Mouse (Mus musculus): ENCODE measurements around the gene Rasip1.
"Not testable (repeated sequence)": the region's sequence is repeated elsewhere in the genome, so short reads cannot be mapped to it uniquely, and the experiment has no call there.

Gene Rasip1

DNA sequence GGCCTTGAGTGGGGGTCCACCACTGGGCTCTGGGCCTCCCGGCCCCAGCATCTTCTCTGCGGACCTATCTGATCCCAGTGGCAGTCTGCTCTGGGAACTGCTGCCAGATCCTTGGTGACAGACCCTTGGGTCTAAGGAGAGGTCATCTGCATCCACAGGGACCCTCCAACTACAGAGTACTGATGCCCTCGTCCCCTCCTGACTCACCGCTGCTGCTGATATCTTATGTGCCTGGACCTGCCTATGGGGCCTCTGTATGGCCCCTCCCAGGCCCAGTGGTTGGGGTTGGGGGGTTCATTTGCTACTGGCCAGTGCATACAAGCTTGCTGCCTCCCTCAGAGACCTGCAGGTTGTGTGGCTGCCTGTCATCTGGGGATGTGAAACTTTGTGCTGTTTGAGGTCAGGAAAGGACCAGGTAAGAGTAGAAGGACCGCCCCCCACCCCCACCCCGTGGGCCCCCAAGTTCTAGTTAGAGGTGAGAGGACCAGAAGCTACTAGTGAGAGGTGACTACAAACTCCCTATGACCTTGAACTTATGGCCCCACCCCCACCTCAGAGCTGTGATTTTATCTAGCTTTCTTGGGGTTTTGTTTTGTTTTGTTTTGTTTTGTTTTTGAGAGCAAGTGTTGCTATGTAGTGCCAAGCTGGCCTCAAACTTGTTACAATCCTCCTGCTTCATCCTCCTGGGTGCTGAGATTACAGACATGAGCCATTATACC, 17.7 kb downstream of the Rasip1 start:
- no peak for DNase-seq (ENCODE audit: low spot score in 2 of 2)

DNA sequence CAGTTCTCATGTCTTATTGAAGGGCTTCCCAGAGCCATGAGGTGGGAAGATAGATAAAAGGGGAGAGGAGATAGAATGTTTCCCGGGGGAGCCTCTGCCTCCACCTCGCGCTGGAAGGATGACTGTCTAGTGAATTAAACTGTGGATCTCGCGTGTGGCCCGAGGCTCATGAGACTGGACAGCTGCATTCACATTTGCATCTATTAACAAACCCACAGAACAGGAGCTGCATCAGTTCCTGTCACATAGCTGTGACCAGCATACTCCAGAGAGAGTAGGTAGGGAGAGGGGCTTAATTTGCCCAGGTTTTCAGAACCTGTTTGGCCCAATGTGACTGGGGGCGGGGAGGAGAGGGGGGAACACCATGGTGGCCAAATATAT, 18.3 kb downstream of the Rasip1 start:
- DNase-seq (ENCODE audit: low spot score in 2 of 2): no peak

DNA sequence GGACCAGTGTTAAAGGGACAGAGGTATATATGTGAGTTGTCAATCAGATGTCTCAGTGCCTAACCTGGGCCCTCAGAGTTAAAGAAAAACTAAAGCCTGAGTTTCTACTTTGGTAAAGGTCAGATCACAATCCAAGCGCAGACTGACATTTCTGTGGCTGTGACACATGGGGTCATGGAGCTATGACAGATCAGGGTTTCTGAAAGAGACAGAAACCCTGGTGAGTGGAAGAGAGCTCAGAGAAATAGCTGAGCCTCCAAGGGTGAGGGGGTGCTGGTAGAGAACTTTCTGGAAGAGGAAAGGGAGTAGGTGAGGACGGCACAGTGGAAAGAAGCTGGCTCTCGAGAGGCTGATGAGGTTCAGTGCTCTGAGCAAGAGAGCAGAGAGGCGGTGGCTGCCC, 19.4 kb downstream of the Rasip1 start:
- no peak for DNase-seq (ENCODE audit: low spot score in 2 of 2)

DNA sequence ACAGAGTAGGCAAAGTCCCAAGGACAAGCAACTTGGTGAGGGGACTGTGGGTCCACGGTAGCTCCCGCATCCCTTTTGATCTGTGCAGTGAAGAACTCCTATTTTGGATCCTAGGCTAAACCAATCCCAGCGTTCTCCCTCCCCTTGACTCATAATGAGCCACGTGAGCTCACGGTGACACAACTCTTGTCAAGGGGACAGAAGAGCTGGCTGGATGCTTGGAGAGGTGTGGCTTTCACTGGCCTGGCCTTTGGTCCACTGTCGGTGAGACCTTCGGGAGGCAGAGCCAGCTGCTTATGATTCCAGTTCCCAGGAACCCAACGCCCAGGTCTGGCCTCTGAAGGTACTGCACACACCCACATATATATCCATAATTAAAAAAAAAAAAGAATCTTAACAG, 22.1 kb downstream of the Rasip1 start:
- no peak for DNase-seq (ENCODE audit: low spot score in 2 of 2)

DNA sequence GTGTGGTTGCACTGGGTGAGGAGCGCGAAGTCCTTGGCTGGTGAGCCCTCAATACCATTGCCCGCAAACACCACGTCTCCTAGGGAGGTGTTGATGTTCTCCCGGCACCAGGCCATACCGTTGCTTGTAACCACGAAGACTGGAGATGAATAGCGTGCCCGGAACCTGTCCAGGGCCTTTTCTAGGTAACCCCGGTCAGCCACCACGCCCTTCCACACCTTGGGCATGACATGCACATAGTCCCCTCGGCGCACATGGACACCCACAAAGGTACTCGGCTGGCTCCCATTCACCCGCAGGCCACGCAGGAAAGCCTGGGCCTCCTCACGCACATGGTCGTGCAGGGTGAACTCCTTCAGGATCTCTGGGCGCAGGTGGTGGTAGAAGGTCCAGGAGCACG, 23.2 kb downstream of the Rasip1 start:
- not testable (repeated sequence) for DNase-seq (ENCODE audit: low spot score in 2 of 2)

DNA sequence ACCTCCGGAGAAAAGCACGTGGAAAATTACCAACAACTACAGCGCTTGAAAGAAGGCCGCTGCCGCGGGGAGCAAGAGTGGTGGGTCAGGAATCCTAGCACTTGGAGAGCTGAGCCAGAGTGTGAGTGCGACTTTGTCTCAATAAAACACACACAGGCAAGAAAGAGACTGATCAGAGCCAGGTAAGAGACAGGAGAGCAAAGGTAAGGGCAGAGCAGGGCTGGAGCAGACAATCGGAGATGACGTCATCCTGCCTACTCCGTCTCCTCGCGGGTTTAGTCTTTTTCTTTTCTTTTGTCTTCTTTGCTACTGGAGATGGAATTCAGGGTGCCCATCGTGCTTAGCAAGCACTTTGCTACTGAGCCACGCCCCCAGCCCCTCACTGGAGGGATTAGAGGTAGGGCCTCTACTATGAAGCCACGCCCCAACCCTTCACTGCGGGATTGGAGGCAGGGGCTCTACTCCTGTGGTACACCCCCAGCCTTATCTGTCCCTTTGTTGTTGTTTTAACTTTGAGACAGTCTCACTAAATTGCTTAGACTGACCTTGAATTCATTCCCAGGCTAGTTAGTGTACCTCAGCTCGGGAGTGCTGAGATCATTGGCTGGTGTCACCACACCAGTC, 27.2 kb downstream of the Rasip1 start:
- no peak for DNase-seq (ENCODE audit: low spot score in 2 of 2)

DNA sequence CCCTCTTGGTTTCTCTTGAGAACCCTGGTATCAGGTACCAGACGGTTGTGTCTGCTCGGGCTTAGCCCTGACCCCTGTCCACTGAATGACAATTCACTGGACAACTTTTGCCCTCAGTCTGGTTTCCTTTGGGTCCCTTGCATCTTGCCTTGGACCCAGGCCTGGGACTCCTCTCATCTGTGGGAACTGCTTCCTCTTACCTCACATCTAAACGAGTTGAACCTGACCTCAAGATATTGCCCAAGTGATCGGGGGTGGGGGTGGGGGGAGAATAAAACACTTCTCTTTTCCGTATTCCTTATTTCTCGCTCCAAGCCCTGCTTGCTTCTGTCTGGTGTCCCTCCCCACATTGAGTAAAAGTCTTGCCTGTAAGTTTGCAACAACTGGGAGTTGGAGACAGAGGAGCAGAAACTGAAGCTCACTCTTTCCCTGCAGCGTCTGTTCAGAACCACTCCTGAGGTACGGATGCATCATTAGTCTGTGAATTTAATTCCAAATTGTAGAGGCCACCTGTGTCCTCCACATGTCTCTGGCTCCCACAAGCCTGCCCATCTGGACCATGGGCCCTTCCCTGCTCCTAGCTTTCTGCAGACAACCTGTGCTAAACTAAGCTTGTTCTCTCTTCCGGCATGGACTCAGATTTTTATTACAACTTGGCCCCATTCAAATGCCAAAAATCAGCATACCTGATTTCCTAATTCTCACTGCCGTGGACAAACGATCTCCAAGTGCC, 33.6 kb downstream of the Rasip1 start:
- DNase-seq (ENCODE audit: low spot score in 2 of 2): no peak

DNA sequence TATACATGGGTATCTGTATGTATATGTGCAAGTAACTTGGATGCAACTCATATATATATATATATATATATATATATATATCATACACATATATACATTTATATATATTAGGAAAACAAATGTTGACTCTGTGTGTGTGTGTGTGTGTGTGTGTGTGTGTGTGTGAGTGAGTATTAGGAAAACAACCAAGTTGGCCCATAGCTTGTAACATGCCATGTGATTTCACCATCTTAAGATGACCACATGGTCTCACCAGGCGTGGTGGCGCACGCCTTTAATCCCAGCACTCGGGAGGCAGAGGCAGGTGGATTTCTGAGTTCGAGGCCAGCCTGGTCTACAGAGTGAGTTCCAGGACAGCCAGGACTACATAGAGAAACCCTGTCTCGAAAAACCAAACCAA, 34.4 kb downstream of the Rasip1 start:
- DNase-seq (ENCODE audit: low spot score in 2 of 2): not testable (repeated sequence)

DNA sequence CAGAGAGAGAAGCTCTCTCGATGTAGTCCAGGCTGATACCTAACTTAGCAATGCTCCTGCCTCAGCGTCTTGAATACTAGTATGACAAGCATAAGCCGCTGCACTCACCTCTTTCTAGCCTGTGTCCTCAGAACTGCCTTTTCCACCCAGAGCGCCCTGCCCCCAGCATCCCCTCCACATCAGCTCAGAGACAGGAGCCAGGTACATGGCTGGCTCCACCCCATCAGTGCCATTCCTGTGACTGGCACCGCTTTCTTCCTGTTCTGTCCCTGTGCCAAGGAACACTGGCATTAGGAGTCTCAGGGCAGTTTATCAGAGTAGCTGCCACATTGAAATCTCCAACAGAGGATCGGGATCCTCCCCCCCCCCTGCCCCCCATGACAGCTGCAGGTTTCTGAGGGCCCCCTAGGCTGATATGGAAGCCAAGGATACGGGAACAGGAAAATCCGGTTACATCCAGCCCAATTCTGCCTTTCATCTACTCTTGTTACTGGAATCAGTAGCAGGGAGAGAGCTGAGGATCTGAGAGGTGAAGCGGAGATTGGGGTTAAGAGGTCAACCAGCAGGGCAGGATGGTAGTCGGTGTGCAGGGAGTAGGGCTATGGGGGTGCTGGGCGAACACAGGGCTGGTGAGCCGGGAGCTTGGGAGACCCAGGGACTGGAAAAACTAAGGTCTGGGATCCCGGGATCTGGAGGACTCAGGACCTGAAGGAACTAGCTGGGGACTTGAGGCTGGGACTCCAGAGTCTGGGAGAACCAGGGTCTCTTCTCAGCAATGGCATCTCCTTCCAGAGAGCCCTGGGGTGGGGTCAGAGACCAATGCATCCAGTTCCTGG, 38.2 kb downstream of the Rasip1 start:
- DNase-seq (ENCODE audit: low spot score in 2 of 2): no peak

DNA sequence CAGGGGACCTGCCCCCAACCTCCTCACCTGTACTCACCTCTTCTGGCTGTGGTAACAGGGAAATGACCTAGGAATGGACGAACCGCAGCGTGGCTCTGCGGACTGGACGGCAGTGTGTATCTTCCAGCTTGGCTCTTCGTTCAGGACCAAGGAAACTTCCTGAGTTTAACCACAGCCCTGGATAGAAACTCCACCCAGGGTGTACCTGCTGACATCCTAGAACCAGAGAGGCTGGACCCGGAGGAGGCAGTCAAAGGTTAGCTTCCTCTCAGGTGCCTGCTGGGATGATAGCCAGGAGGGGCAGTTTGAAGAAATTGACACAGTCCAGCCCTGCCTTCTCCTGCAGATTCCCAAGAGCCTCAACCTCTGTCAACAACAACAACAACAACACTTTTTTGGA, 38.9 kb downstream of the Rasip1 start, which contains the start of gene Fut2:
Gene Fut2 (minus strand): TSS at position 234 of the 400 bp plus-strand sequence.
- no peak for DNase-seq (ENCODE audit: low spot score in 2 of 2)

DNA sequence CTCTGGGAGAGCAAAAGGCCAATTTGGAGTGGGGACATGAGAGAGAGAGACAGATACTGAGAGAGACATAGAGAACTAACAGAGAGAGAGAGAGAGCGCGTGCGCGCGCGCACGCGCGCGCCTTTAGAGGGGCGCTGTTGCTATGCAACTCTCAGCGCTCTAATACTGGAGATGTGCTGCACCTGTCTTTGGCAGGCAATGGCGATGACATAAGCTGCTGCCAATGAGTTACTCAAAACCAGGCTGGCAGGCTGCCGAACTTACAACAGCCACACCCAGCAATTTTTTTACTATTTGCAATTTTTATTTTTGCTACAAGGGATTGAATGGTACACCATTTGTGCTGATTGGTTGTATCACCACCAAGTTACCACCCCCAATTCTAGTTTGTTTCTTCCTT, 40.5 kb downstream of the Rasip1 start:
- no peak for DNase-seq (ENCODE audit: low spot score in 2 of 2)

DNA sequence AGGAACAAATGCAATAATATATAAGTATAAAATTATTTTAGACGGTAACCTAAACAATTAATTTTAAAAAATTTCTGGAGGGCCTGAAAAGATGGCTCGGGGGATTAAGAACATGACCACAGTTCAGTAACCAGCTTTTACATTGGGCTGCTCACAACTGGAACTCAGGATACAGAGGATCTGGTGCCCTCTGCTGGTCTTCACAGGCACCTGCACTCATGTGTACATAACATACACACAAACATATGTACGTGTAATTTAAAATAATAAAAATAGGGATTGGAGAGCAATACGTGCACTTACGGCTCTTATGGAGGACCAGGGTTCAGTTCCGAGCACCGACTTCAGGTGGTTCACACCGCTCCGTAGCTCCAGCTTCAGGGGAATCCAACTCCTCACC, 41.6 kb downstream of the Rasip1 start:
- DNase-seq (ENCODE audit: low spot score in 2 of 2): no peak

DNA sequence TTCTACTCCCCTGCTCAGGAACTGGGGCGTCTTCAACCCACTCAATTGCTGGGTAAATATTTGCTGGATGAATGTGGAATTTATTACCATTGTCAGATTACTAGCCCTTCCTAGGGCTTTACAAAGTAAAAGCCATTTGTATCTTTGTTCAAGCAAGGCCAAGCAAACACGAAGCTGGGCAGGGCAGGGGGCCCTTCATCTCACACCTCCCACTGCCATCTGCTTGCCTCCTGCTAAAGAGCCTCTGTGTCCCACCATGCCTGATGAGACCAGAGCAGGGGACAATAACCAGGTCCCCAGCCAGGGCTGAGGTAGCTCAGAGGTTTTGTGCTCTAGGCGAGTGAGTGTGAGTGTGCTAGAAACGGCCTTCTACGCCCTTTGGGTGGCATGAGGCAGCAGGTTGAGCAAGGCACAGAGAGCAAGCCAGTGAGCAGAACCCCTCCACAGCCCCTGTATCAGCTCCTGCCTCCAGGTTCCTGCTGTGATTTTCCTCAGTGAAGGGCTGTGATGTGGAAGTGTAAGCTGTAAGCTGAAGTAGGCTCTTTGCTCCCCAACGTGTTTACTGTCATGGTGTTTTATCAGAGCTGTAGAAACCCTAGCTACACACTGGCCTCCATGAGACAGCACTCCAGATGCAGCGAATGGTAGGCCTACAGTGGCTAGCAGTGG, 50.5 kb downstream of the Rasip1 start:
- no peak for DNase-seq (ENCODE audit: low spot score in 2 of 2)

DNA sequence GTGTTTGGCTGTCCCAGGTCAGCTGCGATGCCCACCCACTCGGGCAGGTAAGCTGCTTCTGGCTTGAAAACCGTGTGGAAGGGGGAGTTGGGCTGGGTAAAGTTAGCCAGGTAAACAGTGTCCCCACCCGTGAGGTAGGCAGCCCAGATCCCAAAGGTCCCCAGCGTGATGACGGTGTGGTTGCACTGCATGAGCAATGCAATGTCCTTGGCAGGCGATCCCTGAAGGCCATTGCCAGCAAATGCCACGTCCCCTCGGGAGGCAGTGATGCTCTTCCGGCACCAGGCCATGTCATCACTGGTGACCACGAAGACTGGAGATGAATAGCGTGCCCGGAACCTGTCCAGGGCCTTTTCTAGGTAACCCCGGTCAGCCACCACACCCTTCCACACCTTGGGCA, 51.2 kb downstream of the Rasip1 start:
- DNase-seq (ENCODE audit: low spot score in 2 of 2): no peak

DNA sequence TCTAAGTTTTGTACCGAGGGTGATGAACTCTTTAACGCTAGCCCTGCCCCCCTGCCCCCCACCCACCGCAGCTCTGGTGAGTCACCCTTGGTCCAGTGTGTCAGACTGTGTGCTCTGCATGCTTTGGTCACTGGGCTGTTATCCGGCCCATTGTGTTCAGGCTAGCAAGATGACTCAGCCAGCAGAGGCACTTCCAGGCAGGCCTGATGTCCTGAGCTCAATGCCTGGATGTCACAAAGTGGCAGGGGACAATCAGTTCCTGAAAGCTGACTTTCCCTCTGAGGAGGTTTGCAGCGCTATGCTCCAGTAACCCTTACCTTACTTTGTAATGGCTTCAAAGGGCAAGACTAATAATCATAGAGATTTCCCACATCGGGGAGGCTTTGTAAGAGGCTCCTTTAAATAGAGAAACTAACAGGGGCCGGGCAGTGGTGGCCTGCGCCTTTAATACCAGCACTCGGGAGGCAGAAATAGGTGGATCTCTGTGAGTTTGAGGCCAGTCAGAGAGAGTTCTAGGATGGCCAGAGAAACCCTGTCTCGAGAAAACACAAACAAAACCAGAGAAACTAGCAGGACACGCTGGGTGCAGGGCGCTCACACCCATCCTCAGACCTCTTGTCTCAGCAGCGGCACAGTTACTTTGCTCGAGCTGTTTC, 52.8 kb downstream of the Rasip1 start:
- no peak for DNase-seq (ENCODE audit: low spot score in 2 of 2)

DNA sequence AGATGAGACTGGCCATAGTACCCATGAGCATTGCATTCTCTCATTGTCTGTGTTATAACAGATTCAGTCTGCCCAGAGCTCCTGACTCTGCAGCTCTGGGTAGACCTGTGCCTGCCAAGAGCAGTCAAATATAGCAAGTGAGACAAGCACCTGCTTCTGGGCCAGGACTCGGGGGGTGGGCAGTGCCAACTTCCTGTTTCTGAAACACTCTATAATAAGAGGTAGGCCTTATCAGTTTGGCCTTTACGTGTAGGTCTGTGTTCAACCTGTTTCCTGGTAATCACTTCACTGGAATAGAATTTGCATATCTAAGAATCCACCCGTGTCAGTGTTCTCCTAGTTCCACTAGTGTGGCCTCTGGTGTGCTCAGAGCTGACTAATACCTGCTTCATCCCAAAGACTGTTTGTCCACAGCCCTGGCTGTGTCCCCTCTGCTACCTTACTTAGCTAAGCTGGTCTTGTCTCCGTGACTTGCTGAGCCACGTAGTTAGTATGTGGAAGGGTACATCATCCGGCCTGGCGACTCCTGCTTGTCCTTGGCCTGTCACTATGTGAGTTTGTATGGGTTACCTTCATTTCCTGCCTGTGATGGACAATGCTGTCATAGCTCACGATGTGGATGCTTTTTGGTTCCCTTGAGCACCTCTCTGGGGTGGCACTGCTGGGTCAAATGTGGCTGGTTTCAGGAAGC, 53.9 kb downstream of the Rasip1 start:
- DNase-seq (ENCODE audit: low spot score in 2 of 2): no peak

DNA sequence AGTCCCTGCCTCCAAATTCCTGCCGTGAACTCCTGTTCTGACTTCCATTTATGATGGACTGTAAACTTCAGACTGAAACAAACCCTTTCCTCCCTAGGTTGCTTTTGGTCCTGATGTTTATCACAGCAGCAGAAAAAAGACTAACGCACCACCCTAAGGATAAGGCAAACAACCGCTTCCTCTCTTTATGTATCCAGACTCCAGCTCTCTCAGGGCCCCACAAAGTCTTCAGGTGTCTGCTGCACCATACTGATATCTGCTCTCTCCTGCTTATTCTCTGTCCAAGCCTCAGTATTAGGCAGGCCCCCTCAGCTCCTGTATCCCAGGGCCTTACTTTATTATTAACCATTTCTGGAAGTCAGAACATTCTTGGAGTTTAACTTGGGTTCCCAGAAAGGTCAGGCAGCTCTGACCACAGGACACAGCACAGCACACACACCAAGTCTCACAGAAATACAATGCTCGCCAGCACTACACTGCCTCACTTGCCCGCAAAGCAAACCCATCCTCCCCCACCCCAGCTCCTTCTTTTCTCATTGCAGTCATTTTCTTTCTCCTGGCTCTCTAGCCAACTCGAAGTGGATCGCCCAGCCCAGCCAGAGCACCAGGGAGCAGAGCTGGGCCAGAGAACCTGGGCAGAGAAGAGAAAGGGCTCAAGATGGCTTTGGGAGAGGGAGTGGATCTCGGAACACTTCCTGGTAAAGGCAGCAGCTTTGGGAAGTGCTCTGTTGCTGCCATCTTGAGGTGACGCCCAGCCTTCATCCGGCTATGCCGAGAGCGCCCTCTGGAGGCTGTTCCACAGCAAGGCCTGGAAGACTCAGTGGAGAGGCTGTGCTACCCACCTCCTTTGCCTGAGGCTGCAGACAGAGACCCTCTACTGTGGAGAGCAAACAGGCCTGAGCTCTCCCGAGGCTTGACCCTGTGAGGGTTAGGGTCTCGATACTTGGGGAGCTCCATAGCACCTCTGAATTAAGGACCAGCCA, 55.1 kb downstream of the Rasip1 start:
- DNase-seq (ENCODE audit: low spot score in 2 of 2): peak; percentile 68 to 76

DNA sequence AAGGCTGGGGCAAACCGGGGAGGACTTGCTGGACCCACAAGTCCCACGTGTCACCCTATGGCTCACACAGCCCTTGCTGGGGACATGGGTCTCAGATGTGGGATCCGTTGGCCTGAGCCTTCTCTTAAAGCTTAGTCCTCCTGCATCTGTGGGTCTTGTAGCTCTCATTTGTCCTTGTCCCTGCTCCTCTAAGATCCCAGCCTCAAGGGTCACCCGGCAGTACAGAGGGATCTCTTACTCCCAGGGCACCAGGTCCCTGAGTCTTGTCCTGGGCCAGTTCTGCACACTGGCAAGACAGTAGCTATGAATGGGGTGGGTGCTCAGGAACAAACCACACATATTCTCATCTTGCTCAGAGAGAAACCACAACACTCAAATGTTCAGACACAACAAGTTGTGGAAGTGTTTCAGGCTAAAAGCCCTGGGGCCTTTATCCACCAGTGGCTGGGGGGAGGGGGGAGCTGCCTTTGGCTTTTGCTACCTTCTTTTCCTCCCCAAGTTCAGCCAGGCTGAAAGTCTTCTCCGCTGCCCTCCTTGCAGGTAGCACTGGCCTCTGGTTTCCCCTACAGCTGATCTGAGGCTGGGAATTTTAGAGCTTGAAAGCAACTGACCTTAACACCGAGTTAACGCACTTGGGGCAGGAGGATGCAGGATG, 56.2 kb downstream of the Rasip1 start, which contains the start of gene Ntn5:
Gene Ntn5 (plus strand): TSS at position 627 of the 655 bp plus-strand sequence.
- DNase-seq (ENCODE audit: low spot score in 2 of 2): no peak

DNA sequence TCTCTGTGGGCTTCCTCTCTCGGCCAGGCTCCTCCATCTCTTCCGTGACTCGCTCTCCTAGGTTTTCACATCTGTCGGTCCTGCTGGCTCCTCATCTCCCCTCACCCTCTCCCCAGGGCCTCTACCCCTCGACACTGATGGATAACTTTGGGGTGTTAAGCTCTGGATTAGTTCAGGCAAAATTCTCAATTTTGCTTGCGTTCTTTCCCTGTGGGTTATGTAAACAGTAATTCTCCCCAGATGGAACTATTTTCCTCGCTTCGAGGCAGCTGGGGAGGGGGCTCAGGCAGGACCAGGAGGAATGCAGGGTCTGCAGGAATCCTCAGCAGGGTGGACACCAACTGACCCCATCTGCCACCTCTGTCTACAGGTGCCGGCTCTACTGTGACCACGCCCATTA, 58.5 kb downstream of the Rasip1 start:
- no peak for DNase-seq (ENCODE audit: low spot score in 2 of 2)
